Mouse (Mus musculus): ENCODE measurements around the gene Katnb1. TPM values are rescaled to one million over a fixed set of nuclear protein-coding genes. Genes with fewer than 3 reads are reported as not detected.

Gene Katnb1
- polyA plus RNA-seq (2016; fragmentation: Nextera tagmentation; extraction: Ambion mirVana) = 17.8 and 18.5 TPM in 2 replicates

- WGBS (ENCODE audit: insufficient replicate concordance) = under 1% methylated on average over 47 of the region's 47 CpGs
- peaks cover 47% of the 10 kb centered on the region for H3K4me1 ChIP-seq
- no peaks in the 10 kb centered on the region for H3K9me3 ChIP-seq (replicated peaks)
- peak within 1 kb of the TSS; percentile 84 for H3K9ac ChIP-seq
- H3K4me3 ChIP-seq = peak within 1 kb of the TSS; percentile 89
- peak within 1 kb of the TSS; percentile 87 for H3K4me2 ChIP-seq
- H3K27ac ChIP-seq = peak within 1 kb of the TSS; percentile 84
- ATAC-seq = peak; percentile 93
- no peaks in the 10 kb centered on the region for H3K27me3 ChIP-seq (replicated peaks)
- H3K36me3 ChIP-seq = peaks cover 31% of the 10 kb centered on the region
Measured at GRCm38 (mm10) chr8:95080381-95081341, at the start of gene Katnb1. TSS of gene Katnb1 (plus strand) at chr8:95081186.

- H3K4me3 ChIP-seq = no peak overlapping the region
- H3K9ac ChIP-seq = no peak overlapping the region
- no peak for ATAC-seq
- WGBS (ENCODE audit: insufficient replicate concordance) = 45% methylated on average over 7 of the region's 7 CpGs
- no peaks in the 10 kb centered on the region for H3K27me3 ChIP-seq (replicated peaks)
- no peak overlapping the region for H3K4me2 ChIP-seq
- no peaks in the 10 kb centered on the region for H3K36me3 ChIP-seq
- 0 out of 2 replicates have a peak, but pooled peaks cover 4% of the 10 kb centered on the region for H3K4me1 ChIP-seq
- H3K9me3 ChIP-seq (replicated peaks) = no peaks in the 10 kb centered on the region
- no peak overlapping the region for H3K27ac ChIP-seq
Measured at GRCm38 (mm10) chr8:95037106-95037925, 43.7 kb upstream of the Katnb1 start.

- peak overlapping the region; percentile 2; the same call in 1 of the 2 replicates for H3K4me2 ChIP-seq
- peak; percentile 57 for ATAC-seq
- H3K4me1 ChIP-seq = peaks cover 16% of the 10 kb centered on the region
- no peak overlapping the region for H3K4me3 ChIP-seq
- no peaks in the 10 kb centered on the region for H3K36me3 ChIP-seq
- H3K9me3 ChIP-seq (replicated peaks) = no peaks in the 10 kb centered on the region
- H3K27me3 ChIP-seq (replicated peaks) = no peaks in the 10 kb centered on the region
- no peak overlapping the region for H3K9ac ChIP-seq
- H3K27ac ChIP-seq = peak overlapping the region; percentile 73
- 59% methylated on average over 6 of the region's 6 CpGs for WGBS (ENCODE audit: insufficient replicate concordance)
Measured at GRCm38 (mm10) chr8:95041883-95042784, 38.9 kb upstream of the Katnb1 start.

- Histone ChIP-seq H3K9me3 (replicated peaks) (no peaks in the 10 kb centered on the region), H3K27me3 (replicated peaks) (no peaks in the 10 kb centered on the region), H3K36me3 (no peaks in the 10 kb centered on the region), H3K4me3 (no peak overlapping the region), H3K4me1 (peaks cover 22% of the 10 kb centered on the region), H3K27ac (no peak overlapping the region), H3K9ac (no peak overlapping the region), H3K4me2 (no peak overlapping the region)
- WGBS (ENCODE audit: insufficient replicate concordance) = 55% methylated on average over 4 of the region's 4 CpGs
- no peak for ATAC-seq
Measured at GRCm38 (mm10) chr8:95044811-95045210, 36.2 kb upstream of the Katnb1 start.

GRCm38 (mm10) chr8:95046982-95047381 lies 34.0 kb upstream of the Katnb1 start:
- no peak overlapping the region for H3K4me2 ChIP-seq
- no peaks in the 10 kb centered on the region for H3K36me3 ChIP-seq
- no peak overlapping the region for H3K9ac ChIP-seq
- 21% methylated on average over 3 of the region's 3 CpGs for WGBS (ENCODE audit: insufficient replicate concordance)
- peak; percentile 47 for ATAC-seq
- no peaks in the 10 kb centered on the region for H3K27me3 ChIP-seq (replicated peaks)
- no peak overlapping the region for H3K4me3 ChIP-seq
- no peak overlapping the region for H3K27ac ChIP-seq
- H3K4me1 ChIP-seq = peaks cover 22% of the 10 kb centered on the region
- H3K9me3 ChIP-seq (replicated peaks) = no peaks in the 10 kb centered on the region

GRCm38 (mm10) chr8:95047884-95048680 lies 32.9 kb upstream of the Katnb1 start:
- H3K9me3 ChIP-seq (replicated peaks) = no peaks in the 10 kb centered on the region
- peaks cover 22% of the 10 kb centered on the region for H3K4me1 ChIP-seq
- no peak overlapping the region for H3K4me2 ChIP-seq
- ATAC-seq = no peak
- H3K4me3 ChIP-seq = no peak overlapping the region
- no peaks in the 10 kb centered on the region for H3K27me3 ChIP-seq (replicated peaks)
- 58% methylated on average over 6 of the region's 6 CpGs for WGBS (ENCODE audit: insufficient replicate concordance)
- peak overlapping the region; percentile 66; the same call in 1 of the 2 replicates for H3K27ac ChIP-seq
- H3K36me3 ChIP-seq = no peaks in the 10 kb centered on the region
- H3K9ac ChIP-seq = no peak overlapping the region

GRCm38 (mm10) chr8:95049636-95050035 lies 31.4 kb upstream of the Katnb1 start:
- no peak overlapping the region for H3K4me3 ChIP-seq
- H3K9me3 ChIP-seq (replicated peaks) = no peaks in the 10 kb centered on the region
- no peaks in the 10 kb centered on the region for H3K27me3 ChIP-seq (replicated peaks)
- peaks cover 27% of the 10 kb centered on the region for H3K4me1 ChIP-seq
- no peak overlapping the region for H3K27ac ChIP-seq
- 34% methylated on average over 2 of the region's 2 CpGs for WGBS (ENCODE audit: insufficient replicate concordance)
- ATAC-seq = no peak
- H3K9ac ChIP-seq = no peak overlapping the region
- H3K36me3 ChIP-seq = no peaks in the 10 kb centered on the region
- no peak overlapping the region for H3K4me2 ChIP-seq

GRCm38 (mm10) chr8:95054438-95054837 lies 26.5 kb upstream of the Katnb1 start:
- no peak overlapping the region for H3K27ac ChIP-seq
- no peak overlapping the region; the same call in 1 of the 2 replicates for H3K4me2 ChIP-seq
- peaks cover 49% of the 10 kb centered on the region for H3K4me1 ChIP-seq
- H3K36me3 ChIP-seq = no peaks in the 10 kb centered on the region
- no peak overlapping the region for H3K9ac ChIP-seq
- no peak overlapping the region for H3K4me3 ChIP-seq
- no peaks in the 10 kb centered on the region for H3K27me3 ChIP-seq (replicated peaks)
- 44% methylated on average over 6 of the region's 6 CpGs for WGBS (ENCODE audit: insufficient replicate concordance)
- peak; percentile 30 for ATAC-seq
- H3K9me3 ChIP-seq (replicated peaks) = no peaks in the 10 kb centered on the region

GRCm38 (mm10) chr8:95054927-95055510 lies 26.0 kb upstream of the Katnb1 start, which contains the start of gene Drc7:
TSS of gene Drc7 (plus strand) at chr8:95055103.
- WGBS (ENCODE audit: insufficient replicate concordance) = 27% methylated on average over 2 of the region's 2 CpGs
- H3K27me3 ChIP-seq (replicated peaks) = no peaks in the 10 kb centered on the region

GRCm38 (mm10) chr8:95056414-95056813 lies 24.6 kb upstream of the Katnb1 start:
- Histone ChIP-seq H3K9ac (no peak overlapping the region; the same call in 1 of the 2 replicates), H3K9me3 (replicated peaks) (no peaks in the 10 kb centered on the region), H3K4me1 (peaks cover 59% of the 10 kb centered on the region), H3K4me3 (no peak overlapping the region), H3K27me3 (replicated peaks) (no peaks in the 10 kb centered on the region), H3K36me3 (no peaks in the 10 kb centered on the region), H3K27ac (peak overlapping the region; percentile 22; the same call in 1 of the 2 replicates), H3K4me2 (peak overlapping the region; percentile 40)
- 39% methylated on average over 5 of the region's 5 CpGs for WGBS (ENCODE audit: insufficient replicate concordance)
- peak; percentile 83 for ATAC-seq

More at GRCm38 (mm10) chr8:95054927-95055510, 26.0 kb upstream of the Katnb1 start, which contains the start of gene Drc7:
- H3K36me3 ChIP-seq = no peaks in the 10 kb centered on the region
- peaks cover 54% of the 10 kb centered on the region for H3K4me1 ChIP-seq
- no peak within 1 kb of the TSS for H3K4me3 ChIP-seq
- H3K9me3 ChIP-seq (replicated peaks) = no peaks in the 10 kb centered on the region
- H3K27ac ChIP-seq = no peak within 1 kb of the TSS
- no peak within 1 kb of the TSS; the same call in 1 of the 2 replicates for H3K4me2 ChIP-seq
- peak; percentile 38 for ATAC-seq
- H3K9ac ChIP-seq = no peak within 1 kb of the TSS
